Mouse (Mus musculus): ENCODE results near the gene Gm13285.

DNA sequence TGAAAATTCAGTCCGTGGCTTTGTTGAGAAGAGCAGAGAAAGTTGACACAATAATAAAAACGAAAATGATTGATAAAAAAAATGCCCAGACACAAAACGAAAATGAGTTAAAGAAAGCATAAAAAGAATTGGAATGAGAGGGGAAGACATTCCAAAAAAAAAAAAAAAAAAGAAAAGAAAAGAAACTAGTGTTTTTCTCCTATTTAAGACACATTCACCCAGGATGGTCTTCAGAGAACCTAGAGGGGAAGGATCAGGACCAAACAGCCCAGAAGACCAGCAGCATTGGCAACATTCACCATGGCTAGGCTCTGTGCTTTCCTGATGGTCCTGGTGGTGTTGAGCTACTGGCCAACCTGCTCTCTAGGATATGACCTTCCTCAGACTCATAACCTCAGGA, 16.5 kb downstream of the Gm13285 start, which contains the start of gene Ifna7:
- TF ChIP-seq CTCF (IDR thresholded peaks at IDR 0.05; ENCODE audit: low read depth, low read length) = no peak
- no peak for TF ChIP-seq POLR2A (IDR thresholded peaks at IDR 0.05; ENCODE audit: borderline replicate concordance, low read depth, low read length)
